Mouse (Mus musculus): Measurements from ENCODE around the gene 1700123L14Rik. TPM values are rescaled to one million over a fixed set of nuclear protein-coding genes. Genes with fewer than 3 reads are reported as not detected.

Gene 1700123L14Rik
- not detected for total RNA-seq (2023)

GRCm38 (mm10) chr6:96165818-96166379 lies at the start of gene 1700123L14Rik:
Gene 1700123L14Rik (minus strand): TSS chr6:96166243.

Other genes with a start within 250 kb of the 1700123L14Rik start
- not detected for gene Fam19a1, start 53.1 kb downstream of the 1700123L14Rik start, total RNA-seq (2023)